Mouse (Mus musculus) spleen, postnatal 36 days (tissue): Measurements from ENCODE around the gene Zfp280b.
"Not testable (repeated sequence)": the region's sequence is repeated elsewhere in the genome, so short reads cannot be mapped to it uniquely, and the experiment has no call there.

Experiments
- DNase-seq, 2 experiments: peaks; one replicate each; pipeline ENCODE4 v3.0.0; 2022; ENCODE audit warnings: low spot score in 2 of 2, mixed read lengths in 1 of 2

The Zfp280b gene

DNA sequence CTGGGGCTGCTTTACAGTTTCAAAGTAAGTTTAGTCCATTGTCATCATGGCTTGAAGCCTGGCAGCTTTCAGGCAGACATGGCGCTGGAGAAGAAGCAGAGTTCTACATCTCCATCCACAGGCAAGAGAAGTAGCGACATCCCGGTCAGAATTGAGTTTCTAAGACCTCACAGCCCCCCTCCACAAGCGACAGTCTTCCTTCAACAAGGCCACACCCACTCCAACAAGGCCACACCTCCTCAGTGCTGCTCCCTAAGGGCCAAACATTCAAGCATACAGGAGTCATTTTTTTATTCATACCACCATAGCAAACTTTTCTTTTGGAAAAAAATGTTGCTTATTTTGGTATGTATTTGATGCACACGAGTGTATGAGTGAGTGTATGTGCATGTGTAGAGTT is 2.0 kb upstream of the Zfp280b start:
- DNase-seq = peak in 1 of 2 experiments; percentile 14

DNA sequence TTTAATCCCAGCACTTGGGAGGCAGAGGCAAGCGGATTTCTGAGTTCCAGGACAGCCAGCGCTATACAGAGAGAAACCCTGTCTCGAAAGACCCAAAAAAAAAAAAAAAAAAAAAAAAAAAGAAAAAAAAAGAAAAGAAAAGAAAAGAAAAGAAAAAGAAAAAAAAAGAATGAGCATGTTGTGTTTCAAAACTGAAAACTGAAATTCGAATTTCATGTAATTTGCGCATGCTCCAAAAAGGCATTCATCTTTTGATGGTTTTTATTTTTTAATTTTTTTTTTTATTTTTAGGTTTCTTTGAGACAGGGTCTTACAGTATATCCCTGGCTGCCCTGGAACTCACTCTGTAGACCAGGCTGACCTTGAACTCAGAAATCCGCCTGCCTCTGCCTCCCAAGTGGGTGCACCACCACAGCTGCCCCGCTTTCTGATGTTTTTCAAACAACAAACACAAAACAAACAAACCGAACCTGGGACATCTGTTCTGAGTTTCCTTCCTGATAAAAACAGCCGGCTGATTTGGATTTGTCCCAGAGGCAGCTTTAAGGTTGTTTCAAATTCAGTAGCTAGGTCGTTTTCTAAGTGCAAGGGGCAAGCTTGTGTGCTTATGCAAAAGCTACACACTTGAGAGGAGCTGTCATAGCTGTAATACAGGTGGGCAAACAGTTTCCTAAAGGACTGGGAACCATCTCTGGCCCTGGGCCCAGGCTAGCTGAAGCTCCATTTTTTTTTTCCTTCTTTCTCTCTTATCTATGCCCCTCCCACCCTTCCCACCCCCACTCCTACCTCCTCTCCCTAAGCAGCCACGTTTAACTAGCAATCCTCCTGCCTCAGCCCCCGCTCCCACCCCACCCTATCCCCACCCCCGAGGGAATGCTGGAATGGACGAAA is 694 bp upstream of the Zfp280b start:
- DNase-seq = no peak

DNA sequence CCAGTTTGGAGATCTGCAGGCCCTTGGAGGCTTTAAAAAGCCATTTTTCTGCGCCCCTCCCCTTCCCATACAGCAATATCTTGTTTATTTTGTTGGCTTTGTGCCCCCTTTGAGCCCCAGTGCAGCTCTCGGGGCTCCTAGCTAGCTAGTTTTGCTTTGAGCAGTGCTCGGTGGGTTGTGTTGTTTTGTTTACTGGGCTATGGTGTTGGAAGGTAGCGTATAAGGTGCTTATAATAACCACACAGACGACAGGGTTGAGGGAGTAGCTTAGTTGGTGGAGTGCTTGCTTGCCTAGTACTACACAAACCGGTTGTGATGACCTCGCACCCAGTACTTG is 637 bp downstream of the Zfp280b start:
- no peak for DNase-seq

DNA sequence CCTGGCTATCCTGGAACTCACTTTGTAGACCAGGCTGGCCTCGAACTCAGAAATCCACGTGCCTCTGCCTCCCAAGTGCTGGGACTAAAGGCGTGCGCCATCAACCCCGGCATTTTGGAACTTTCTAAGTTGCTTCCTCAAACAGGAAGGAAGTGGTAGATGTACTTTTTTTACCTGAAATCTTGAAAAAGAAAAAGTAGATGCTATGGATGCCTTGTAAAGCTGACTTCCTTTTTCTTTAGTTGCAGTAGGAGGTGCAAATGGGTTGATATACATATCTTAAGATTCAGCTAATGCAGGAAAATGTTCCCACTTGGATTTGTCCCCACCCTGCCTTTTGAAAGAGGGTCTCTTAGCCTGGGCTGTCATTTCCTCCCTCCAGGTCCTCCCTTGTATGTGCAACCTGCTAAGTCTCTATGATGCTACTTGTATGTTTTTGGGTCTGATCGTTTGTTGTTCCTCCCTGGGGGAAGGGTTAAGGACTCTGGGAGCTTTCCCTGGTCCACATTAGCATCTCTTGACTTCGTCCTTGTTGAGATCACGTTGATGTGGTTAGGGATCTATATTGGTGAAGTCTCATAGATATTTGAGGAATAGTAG is 1.7 kb downstream of the Zfp280b start:
- DNase-seq = no peak

DNA sequence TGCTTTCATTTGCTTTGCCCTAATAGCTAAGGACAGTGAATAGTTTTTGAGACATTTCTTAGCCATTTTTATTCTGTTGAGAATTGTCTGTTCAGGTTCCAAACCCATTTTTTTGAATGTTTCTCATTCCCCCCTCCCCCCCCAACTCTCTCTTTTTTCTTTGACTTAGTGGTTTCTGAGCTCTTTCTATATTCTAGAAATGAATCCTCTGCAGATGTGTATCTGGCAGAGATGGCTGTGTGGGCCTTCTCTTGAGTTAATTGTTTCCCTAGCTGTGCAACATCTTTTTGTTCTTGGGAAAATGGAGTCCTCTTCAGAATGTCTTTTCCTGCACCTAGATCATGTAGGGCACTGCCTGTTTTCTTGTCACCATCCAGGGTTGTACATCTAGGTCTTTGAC is 2.8 kb downstream of the Zfp280b start:
- DNase-seq = no peak

DNA sequence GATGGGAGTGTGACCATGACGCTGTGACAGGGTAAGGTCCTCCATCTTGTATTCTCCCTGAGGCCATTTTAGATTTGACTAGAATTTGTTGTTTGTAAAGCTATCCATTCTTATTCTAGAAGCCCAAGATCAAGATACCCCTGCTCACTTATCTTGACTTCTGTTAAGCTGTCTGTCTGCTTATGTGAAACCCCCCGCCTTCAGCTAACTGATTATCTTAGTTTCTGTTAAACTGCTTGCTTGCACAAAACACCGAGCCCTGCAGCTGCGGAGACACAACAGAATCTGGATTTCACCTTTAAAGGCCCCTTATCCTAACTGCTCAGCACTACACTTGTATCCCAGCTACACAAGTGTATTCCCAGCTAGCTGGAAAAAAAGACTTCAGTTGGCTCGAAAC is 4.5 kb downstream of the Zfp280b start:
- DNase-seq = no peak

DNA sequence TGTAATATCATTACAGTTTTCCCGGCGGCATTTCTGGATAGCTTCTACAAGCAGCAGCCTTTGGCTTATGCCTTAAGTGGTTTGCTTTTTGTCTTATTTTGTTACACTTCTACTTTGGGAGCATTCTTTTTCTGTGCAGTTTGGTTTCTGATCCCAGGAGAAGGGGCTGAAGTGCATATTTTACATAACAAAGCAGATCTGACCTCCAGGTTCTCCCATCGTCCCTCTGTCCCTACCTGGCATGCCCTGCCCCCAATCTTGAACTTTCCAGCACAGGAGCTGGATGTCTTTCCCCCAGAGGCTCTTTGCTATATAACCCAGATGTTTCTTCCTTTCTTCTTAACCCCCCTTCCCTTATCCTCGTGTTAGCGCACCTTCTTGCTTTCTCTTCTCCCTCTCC is 12.9 kb downstream of the Zfp280b start:
- no peak for DNase-seq

DNA sequence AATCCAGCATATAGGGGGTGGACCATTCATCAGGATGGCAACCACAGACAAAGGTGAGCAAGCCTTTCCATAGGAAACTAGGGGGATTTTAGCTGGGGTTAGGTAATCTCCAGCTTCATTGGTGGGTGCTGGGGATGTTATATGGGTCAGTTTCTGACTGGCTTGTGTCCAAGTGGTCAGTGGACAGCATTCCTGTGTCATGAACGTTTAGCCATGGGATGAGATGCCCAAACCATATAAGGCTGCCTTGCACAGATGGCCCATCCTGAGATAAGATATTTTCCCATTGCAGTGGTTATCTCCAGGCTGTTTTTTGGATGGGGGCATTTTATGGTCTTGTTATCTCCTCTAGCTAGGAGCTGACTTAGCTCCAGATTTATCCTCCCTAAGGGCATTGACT is 14.3 kb downstream of the Zfp280b start:
- no peak for DNase-seq

DNA sequence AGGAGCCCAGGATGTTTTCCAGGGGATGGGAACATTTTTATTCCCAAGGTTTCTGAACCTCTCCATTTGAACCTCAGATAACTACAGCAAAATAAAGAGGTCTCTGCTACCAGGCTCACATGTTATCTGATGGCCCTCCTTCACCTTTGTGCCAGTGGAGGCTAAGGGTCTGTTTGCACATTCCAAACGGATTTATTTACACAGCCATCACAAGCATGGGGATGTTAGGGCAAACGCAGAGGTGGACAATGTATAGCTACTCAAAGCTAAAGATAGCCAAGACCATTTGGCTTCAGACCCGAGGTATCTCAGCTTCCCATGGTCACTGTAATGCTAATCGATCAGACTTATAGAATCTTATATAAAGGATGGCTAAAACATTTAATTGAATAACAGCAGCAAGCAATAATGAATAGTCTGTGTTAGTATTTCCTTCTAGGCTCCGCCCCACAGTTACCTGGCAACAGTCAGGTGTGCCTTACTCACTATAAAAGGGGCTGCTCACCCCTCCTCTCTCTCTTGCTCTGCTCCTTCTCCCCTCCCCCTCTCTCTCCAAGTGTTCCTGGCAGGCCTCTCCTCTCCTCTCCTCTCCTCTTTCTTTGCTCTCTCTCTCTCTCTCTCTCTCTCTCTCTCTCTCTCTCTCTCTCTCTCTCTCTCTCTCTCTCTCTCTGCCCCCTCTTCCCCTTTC is 14.9 kb downstream of the Zfp280b start:
- DNase-seq = no peak

DNA sequence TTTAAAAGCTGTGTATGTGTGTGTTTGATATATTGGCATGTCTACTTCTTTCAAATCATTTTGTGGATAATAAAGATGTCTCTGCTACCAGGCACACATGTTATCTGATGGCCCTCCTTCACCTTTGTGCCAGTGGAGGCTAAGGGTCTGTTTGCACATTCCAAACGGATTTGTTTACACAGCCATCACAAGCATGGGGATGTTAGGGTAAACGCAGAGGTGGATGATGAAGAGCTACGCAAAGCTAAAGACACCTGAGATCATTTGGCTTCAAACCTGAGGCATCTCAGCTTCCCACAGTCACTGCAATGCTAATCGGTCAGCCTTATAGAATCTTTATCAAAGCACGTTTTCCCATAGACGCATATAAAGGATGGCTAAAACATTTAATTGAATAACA is 16.5 kb downstream of the Zfp280b start:
- no peak for DNase-seq

- DNase-seq = no peak
Measured at GRCm38 (mm10) chr10:76051860-76052259, 19.4 kb downstream of the Zfp280b start.

GRCm38 (mm10) chr10:76062439-76062838 is 30.0 kb downstream of the Zfp280b start:
- DNase-seq = no peak

- no peak for DNase-seq
Measured at GRCm38 (mm10) chr10:76067674-76068613, 35.5 kb downstream of the Zfp280b start.

GRCm38 (mm10) chr10:76072080-76072479 is 39.6 kb downstream of the Zfp280b start:
- DNase-seq = not testable (repeated sequence)

DNA sequence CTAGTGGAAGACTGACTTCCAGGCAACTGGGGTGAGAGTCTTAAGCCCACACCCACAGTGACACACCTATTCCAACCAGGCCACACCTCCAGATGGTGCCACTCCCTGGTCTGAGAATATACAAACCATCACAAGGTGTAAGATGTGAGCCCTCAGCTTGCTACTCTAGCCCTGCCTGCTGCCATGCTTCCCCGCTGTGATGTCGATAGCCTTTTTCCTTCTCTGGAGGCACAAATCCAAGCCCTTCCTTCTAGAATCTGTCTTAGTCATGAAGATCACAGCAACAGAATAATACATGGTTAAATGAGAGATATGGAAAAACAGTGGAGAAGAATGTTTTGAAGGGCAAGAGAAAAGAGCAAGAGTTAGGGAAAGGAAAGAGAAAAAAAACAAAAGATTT is 44.6 kb downstream of the Zfp280b start:
- not testable (repeated sequence) for DNase-seq
